Comparison of ENCODE assay signal across 28 mouse cellular contexts in the genomic region with DNA sequence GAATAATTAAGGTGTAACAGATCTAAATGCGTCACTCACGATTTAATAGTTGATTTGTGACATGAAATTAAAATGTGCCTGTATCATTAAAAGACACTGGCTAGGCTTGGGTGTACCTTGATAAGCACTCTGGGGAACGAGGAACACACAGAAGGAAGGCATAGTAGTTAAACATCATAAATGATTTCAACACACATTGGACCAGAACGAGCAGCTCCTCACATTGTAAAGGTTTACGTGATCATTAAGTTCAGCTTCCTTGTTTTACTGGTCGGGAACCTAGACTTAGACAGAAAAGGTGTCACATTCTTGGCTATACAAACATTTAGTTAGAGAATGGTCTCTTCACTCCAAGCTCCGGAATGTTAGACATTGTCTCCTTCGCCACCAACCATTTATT. TPM values are rescaled to one million over a fixed set of nuclear protein-coding genes. Genes with fewer than 3 reads are reported as not detected.
DNase-seq lines count a peak whose midpoint lies in the region; ATAC-seq and TF ChIP-seq lines count a peak whose summit lies in the region.
"Had no signal": no experiment of that assay in that cellular context is flagged by ENCODE, and none has a peak within 500 bp of the region (broad histone marks: within the 10 kb centered on the region; RNA-seq: fewer than 3 reads in every experiment).

No protein-coding gene starts in this region.

- peaks cover 4% of the 10 kb centered on the region; the same call in 1 of the 2 replicates for H3K27me3 ChIP-seq in kidney, embryonic 15.5 days
- H3K27me3 ChIP-seq in intestine, embryonic 14.5 days (replicated peaks; ENCODE audit: control insufficient read depth, insufficient read depth, low read length), result no peaks in the 10 kb centered on the region
- H3K27me3 ChIP-seq in limb, embryonic 12.5 days, result peaks cover 10% of the 10 kb centered on the region
- H3K27me3 ChIP-seq in small intestine, adult 2 months (ENCODE audit: control insufficient read depth, insufficient read depth, low read length), result no peaks in the 10 kb centered on the region
- H3K27me3 ChIP-seq: CH12.LX; hindbrain, embryonic 13.5 days; liver, embryonic 13.5 days had no signal

- DNase-seq in kidney, postnatal 36 days, result no peak
- DNase-seq in intestine, embryonic 14.5 days (ENCODE audit: low spot score), result no peak
- DNase-seq in layer of hippocampus, adult 9-10 months (ENCODE audit: low spot score), result no peak
- DNase-seq: adrenal gland, postnatal 25 days; cerebellum, adult 11 months; cerebellum, postnatal 25 days; gastrocnemius, postnatal 36 days; heart, postnatal 10 days; kidney, adult 11 months; liver, embryonic 13.5 days; lung, postnatal 4 days; thymus, postnatal 36 days had no signal

- H3K4me3 ChIP-seq in kidney, embryonic 15.5 days (replicated peaks), result no peak overlapping the region
- H3K4me3 ChIP-seq in intestine, embryonic 14.5 days (ENCODE audit: low read depth, low read length), result no peak overlapping the region
- H3K4me3 ChIP-seq in limb, embryonic 12.5 days (replicated peaks), result no peak overlapping the region
- no peak overlapping the region for H3K4me3 ChIP-seq in small intestine, adult 2 months (ENCODE audit: low read depth, low read length)
- H3K4me3 ChIP-seq: heart, embryonic 10.5 days; hindbrain, embryonic 13.5 days; layer of hippocampus, adult 2 months; liver, embryonic 13.5 days; midbrain, embryonic 10.5 days had no signal

- TF ChIP-seq POLR2A in small intestine, adult 2 months (IDR thresholded peaks at IDR 0.05; ENCODE audit: low read depth, low read length), result no peak

- H3K9me3 ChIP-seq in kidney, embryonic 15.5 days (replicated peaks), result no peaks in the 10 kb centered on the region
- H3K9me3 ChIP-seq in intestine, embryonic 14.5 days (ENCODE audit: control insufficient read depth, low read length), result no peaks in the 10 kb centered on the region
- no peaks in the 10 kb centered on the region for H3K9me3 ChIP-seq in limb, embryonic 12.5 days
- H3K9me3 ChIP-seq: heart, embryonic 10.5 days; hindbrain, embryonic 13.5 days; liver, embryonic 13.5 days; midbrain, embryonic 10.5 days had no signal

- no peak overlapping the region for H3K27ac ChIP-seq in kidney, embryonic 15.5 days
- peak overlapping the region; percentile 59; the same call in 1 of the 2 replicates for H3K27ac ChIP-seq in intestine, embryonic 14.5 days (ENCODE audit: low read depth)
- no peak overlapping the region for H3K27ac ChIP-seq in limb, embryonic 12.5 days
- H3K27ac ChIP-seq in small intestine, adult 2 months (ENCODE audit: insufficient read depth, low read depth, low read length), result peak overlapping the region; percentile 86
- H3K27ac ChIP-seq: heart, embryonic 10.5 days; hindbrain, embryonic 13.5 days; layer of hippocampus, adult 2 months; liver, embryonic 13.5 days; midbrain, embryonic 10.5 days had no signal

- no peak for ATAC-seq in kidney, embryonic 15.5 days (replicated peaks; ENCODE audit: low FRiP score)
- peak; percentile 22; the same call in 1 of the 2 replicates for ATAC-seq in intestine, embryonic 14.5 days (replicated peaks; ENCODE audit: low FRiP score, low TSS enrichment, low read depth)
- peak; percentile 74 for ATAC-seq in limb, embryonic 12.5 days (ENCODE audit: insufficient number of reproducible peaks, insufficient read depth, low FRiP score, low TSS enrichment, low read depth)
- ATAC-seq in erythroblast, adult 5-6 weeks (replicated peaks; ENCODE audit: low FRiP score, poor library complexity, severe bottlenecking), result no peak
- ATAC-seq: forebrain, embryonic 16.5 days had no signal

- 0 out of 2 replicates have a peak, but pooled peaks cover 7% of the 10 kb centered on the region for H3K4me1 ChIP-seq in kidney, embryonic 15.5 days
- H3K4me1 ChIP-seq in intestine, embryonic 14.5 days (replicated peaks; ENCODE audit: control insufficient read depth, insufficient read depth, low read length), result no peaks in the 10 kb centered on the region
- H3K4me1 ChIP-seq in limb, embryonic 12.5 days (replicated peaks), result peaks cover 30% of the 10 kb centered on the region
- H3K4me1 ChIP-seq in small intestine, adult 2 months (ENCODE audit: control insufficient read depth, insufficient read depth, insufficient read length, low read length), result peaks cover 9% of the 10 kb centered on the region; the same call in 1 of the 2 replicates
- H3K4me1 ChIP-seq: heart, embryonic 10.5 days; hindbrain, embryonic 13.5 days; liver, embryonic 13.5 days had no signal

- no peak for TF ChIP-seq CTCF in small intestine, adult 2 months (IDR thresholded peaks at IDR 0.05; ENCODE audit: extremely low read depth, insufficient read length, insufficient replicate concordance, low read depth, low read length)

- no peak overlapping the region for H3K9ac ChIP-seq in kidney, embryonic 15.5 days
- no peak overlapping the region for H3K9ac ChIP-seq in intestine, embryonic 14.5 days (ENCODE audit: low read length)
- H3K9ac ChIP-seq in limb, embryonic 12.5 days (replicated peaks), result no peak overlapping the region
- H3K9ac ChIP-seq: hindbrain, embryonic 13.5 days; liver, embryonic 13.5 days; lung, embryonic 14.5 days had no signal

- H3K36me3 ChIP-seq in kidney, embryonic 15.5 days, result no peaks in the 10 kb centered on the region
- no peaks in the 10 kb centered on the region for H3K36me3 ChIP-seq in intestine, embryonic 14.5 days (ENCODE audit: control insufficient read depth, insufficient read depth, low read length)
- H3K36me3 ChIP-seq in limb, embryonic 12.5 days, result no peaks in the 10 kb centered on the region
- H3K36me3 ChIP-seq in small intestine, adult 2 months (ENCODE audit: control insufficient read depth, insufficient read depth, low read length), result no peaks in the 10 kb centered on the region
- H3K36me3 ChIP-seq: heart, embryonic 10.5 days; hindbrain, embryonic 13.5 days; liver, embryonic 13.5 days; midbrain, embryonic 10.5 days had no signal

- H3K4me2 ChIP-seq in kidney, embryonic 15.5 days, result peak overlapping the region; percentile 50
- no peak overlapping the region for H3K4me2 ChIP-seq in intestine, embryonic 14.5 days (ENCODE audit: low read length)
- peak overlapping the region; percentile 36 for H3K4me2 ChIP-seq in limb, embryonic 12.5 days
- H3K4me2 ChIP-seq: hindbrain, embryonic 13.5 days; liver, embryonic 13.5 days; lung, embryonic 14.5 days had no signal

- 33% methylated on average over 8 of the region's 8 CpGs for WGBS in kidney, embryonic 15.5 days
- 60% methylated on average over 8 of the region's 8 CpGs for WGBS in intestine, embryonic 14.5 days
- 19% methylated on average over 8 of the region's 8 CpGs for WGBS in limb, embryonic 12.5 days
- WGBS in small intestine, adult 2 months, result 26% methylated on average over 8 of the region's 8 CpGs

RNA-seq across cellular contexts. Expression of gene Krtap24-1, which starts 11.8 kb away (rescaled TPM):
- polyA plus RNA-seq in kidney, embryonic 15.5 days (2015; fragmentation: Nextera tagmentation; extraction: Ambion mirVana), result not detected in 2 replicates
- polyA plus RNA-seq in intestine, embryonic 14.5 days (2014; fragmentation: Nextera tagmentation; extraction: Ambion mirVana), result not detected in 2 replicates
- polyA plus RNA-seq in limb, embryonic 12.5 days (2016; fragmentation: Nextera tagmentation; extraction: Ambion mirVana), result not detected in 2 replicates
- polyA plus RNA-seq in small intestine, adult 2 months (2012; rRNA removed), result not detected in 2 replicates
- total RNA-seq in erythroblast, adult 5-6 weeks (2015; ENCODE audit: low replicate concordance), result not detected in 2 replicates
- not detected in 2 replicates for total RNA-seq in erythroblast, adult 5-6 weeks (2017; ENCODE audit: low replicate concordance)
- total RNA-seq: adrenal gland, postnatal 25 days; CH12.LX; gastrocnemius, postnatal 36 days; heart, postnatal 10 days; layer of hippocampus, adult 2 months; left cerebral cortex, postnatal 25 days; MEL had no signal
- polyA plus RNA-seq: forebrain, embryonic 16.5 days; heart, embryonic 10.5 days; hindbrain, embryonic 13.5 days; liver, embryonic 13.5 days; lung, embryonic 14.5 days; midbrain, embryonic 10.5 days; neural tube, embryonic 11.5 days; spleen, adult 2 months; stomach, embryonic 14.5 days had no signal

RNA-seq across cellular contexts. Expression of gene 2310079G19Rik, which starts 27.2 kb away (rescaled TPM):
- not detected in 2 replicates for polyA plus RNA-seq in kidney, embryonic 15.5 days (2015; fragmentation: Nextera tagmentation; extraction: Ambion mirVana)
- polyA plus RNA-seq in intestine, embryonic 14.5 days (2014; fragmentation: Nextera tagmentation; extraction: Ambion mirVana), result not detected in 2 replicates
- not detected in 2 replicates for polyA plus RNA-seq in limb, embryonic 12.5 days (2016; fragmentation: Nextera tagmentation; extraction: Ambion mirVana)
- polyA plus RNA-seq in small intestine, adult 2 months (2012; rRNA removed), result not detected in 2 replicates
- not detected in 2 replicates for total RNA-seq in erythroblast, adult 5-6 weeks (2015; ENCODE audit: low replicate concordance)
- not detected in 2 replicates for total RNA-seq in erythroblast, adult 5-6 weeks (2017; ENCODE audit: low replicate concordance)
- total RNA-seq: adrenal gland, postnatal 25 days; CH12.LX; heart, postnatal 10 days; layer of hippocampus, adult 2 months; left cerebral cortex, postnatal 25 days; MEL had no signal
- polyA plus RNA-seq: forebrain, embryonic 16.5 days; heart, embryonic 10.5 days; hindbrain, embryonic 13.5 days; liver, embryonic 13.5 days; lung, embryonic 14.5 days; midbrain, embryonic 10.5 days; neural tube, embryonic 11.5 days; spleen, adult 2 months; stomach, embryonic 14.5 days had no signal

RNA-seq across cellular contexts. Expression of gene Cldn8, which starts 37.3 kb away (rescaled TPM):
- polyA plus RNA-seq in kidney, embryonic 15.5 days (2015; fragmentation: Nextera tagmentation; extraction: Ambion mirVana), result 98.7 and 118 TPM in 2 replicates
- polyA plus RNA-seq in intestine, embryonic 14.5 days (2014; fragmentation: Nextera tagmentation; extraction: Ambion mirVana), result 42.0 and 49.3 TPM in 2 replicates
- polyA plus RNA-seq in limb, embryonic 12.5 days (2016; fragmentation: Nextera tagmentation; extraction: Ambion mirVana), result 2.8 and 3.6 TPM in 2 replicates
- polyA plus RNA-seq in small intestine, adult 2 months (2012; rRNA removed), result 0.39 and 0.55 TPM in 2 replicates
- total RNA-seq in erythroblast, adult 5-6 weeks (2015; ENCODE audit: low replicate concordance), result not detected in 2 replicates
- not detected in 2 replicates for total RNA-seq in erythroblast, adult 5-6 weeks (2017; ENCODE audit: low replicate concordance)
- total RNA-seq: adrenal gland, postnatal 25 days; CH12.LX; gastrocnemius, postnatal 36 days; heart, postnatal 10 days; layer of hippocampus, adult 2 months; left cerebral cortex, postnatal 25 days; MEL had no signal
- polyA plus RNA-seq: forebrain, embryonic 16.5 days; hindbrain, embryonic 13.5 days; liver, embryonic 13.5 days had no signal

RNA-seq across cellular contexts. Expression of gene Krtap26-1, which starts 47.3 kb away (rescaled TPM):
- not detected in 2 replicates for polyA plus RNA-seq in kidney, embryonic 15.5 days (2015; fragmentation: Nextera tagmentation; extraction: Ambion mirVana)
- polyA plus RNA-seq in intestine, embryonic 14.5 days (2014; fragmentation: Nextera tagmentation; extraction: Ambion mirVana), result not detected in 2 replicates
- not detected in 2 replicates for polyA plus RNA-seq in limb, embryonic 12.5 days (2016; fragmentation: Nextera tagmentation; extraction: Ambion mirVana)
- polyA plus RNA-seq in small intestine, adult 2 months (2012; rRNA removed), result not detected in 2 replicates
- not detected in 2 replicates for total RNA-seq in erythroblast, adult 5-6 weeks (2015; ENCODE audit: low replicate concordance)
- not detected in 2 replicates for total RNA-seq in erythroblast, adult 5-6 weeks (2017; ENCODE audit: low replicate concordance)
- total RNA-seq: adrenal gland, postnatal 25 days; CH12.LX; gastrocnemius, postnatal 36 days; heart, postnatal 10 days; layer of hippocampus, adult 2 months; left cerebral cortex, postnatal 25 days; MEL had no signal
- polyA plus RNA-seq: forebrain, embryonic 16.5 days; heart, embryonic 10.5 days; hindbrain, embryonic 13.5 days; liver, embryonic 13.5 days; lung, embryonic 14.5 days; midbrain, embryonic 10.5 days; neural tube, embryonic 11.5 days; spleen, adult 2 months; stomach, embryonic 14.5 days had no signal

Comparison
In these comparisons a context has a peak if more than half of its experiments do, and no peak if none do; other contexts are left out.
1. ATAC-seq: peak in intestine, embryonic 14.5 days (single experiment) and limb, embryonic 12.5 days (single experiment); none in kidney, embryonic 15.5 days (single experiment) and erythroblast, adult 5-6 weeks (single experiment).
2. H3K27ac ChIP-seq: peak in intestine, embryonic 14.5 days (single experiment) and small intestine, adult 2 months (single experiment); none in kidney, embryonic 15.5 days (single experiment) and limb, embryonic 12.5 days (single experiment).